Mouse (Mus musculus) T-helper 2 cell (primary cell): ENCODE results near the gene Gm14443.
"Not testable (repeated sequence)": the region's sequence is repeated elsewhere in the genome, so short reads cannot be mapped to it uniquely, and the experiment has no call there.

Experiments used
- in situ Hi-C: fragments of 300-600 bp; cut with MboI, MseI; formaldehyde crosslinking; loops from one replicate; pipeline ENCODE4 v1.15.1; 2025; ENCODE audit warnings: high pct_unique_total_duplicates

The Gm14443 gene

GRCm38 (mm10) chr2:175175401-175176180 is at the start of gene Gm14443:
Gene Gm14443, minus strand, starts transcription at chr2:175175871.
- in situ Hi-C loops = loop anchor here (5.0 to 10.0 kb wide), 2 partner anchors 699 to 817 kb away; no protein-coding TSS in a partner anchor

GRCm38 (mm10) chr2:175206732-175207131 is 31.1 kb upstream of the Gm14443 start, which contains the start of gene Gm14391:
Gene Gm14391, minus strand, starts transcription at chr2:175206917.
- in situ Hi-C loops = not testable (repeated sequence)

- in situ Hi-C loops = loop anchor here (5.0 to 10.0 kb wide), 2 partner anchors 696 to 813 kb away; no protein-coding TSS in a partner anchor
Measured at GRCm38 (mm10) chr2:175179008-175179407, 3.3 kb upstream of the Gm14443 start.

GRCm38 (mm10) chr2:175176312-175176711 is 641 bp upstream of the Gm14443 start:
- in situ Hi-C loops = loop anchor here (5.0 to 10.0 kb wide), 2 partner anchors 698 to 816 kb away; no protein-coding TSS in a partner anchor

GRCm38 (mm10) chr2:175174058-175174457 is 1.6 kb downstream of the Gm14443 start:
- in situ Hi-C loops = loop anchor here (10.0 to 25.0 kb wide), 2 partner anchors 701 to 1838 kb away; partner anchors contain the start of gene Gm14419

- in situ Hi-C loops = loop anchor here (10.0 to 25.0 kb wide), 2 partner anchors 702 to 1839 kb away; partner anchors contain the start of gene Gm14419
Measured at GRCm38 (mm10) chr2:175172906-175173595, 2.6 kb downstream of the Gm14443 start.

GRCm38 (mm10) chr2:175172123-175172522 is 3.5 kb downstream of the Gm14443 start:
- in situ Hi-C loops = loop anchor here (10.0 to 25.0 kb wide), 2 partner anchors 703 to 1840 kb away; partner anchors contain the start of gene Gm14419

GRCm38 (mm10) chr2:175166870-175167269 is 8.8 kb downstream of the Gm14443 start:
- in situ Hi-C loops = loop anchor here (25.0 kb wide), 1 partner anchor 1845 kb away; the partner anchor contains the start of gene Gm14419

- in situ Hi-C loops = loop anchor here (25.0 kb wide), 1 partner anchor 1847 kb away; the partner anchor contains the start of gene Gm14419
Measured at GRCm38 (mm10) chr2:175165110-175165509, 10.6 kb downstream of the Gm14443 start.

GRCm38 (mm10) chr2:175161438-175161837 is 14.2 kb downstream of the Gm14443 start:
- in situ Hi-C loops = loop anchor here (25.0 kb wide), 1 partner anchor 1851 kb away; the partner anchor contains the start of gene Gm14419

- in situ Hi-C loops = loop anchor here (25.0 kb wide), 1 partner anchor 1854 kb away; the partner anchor contains the start of gene Gm14419
Measured at GRCm38 (mm10) chr2:175158642-175159041, 17.0 kb downstream of the Gm14443 start.

- in situ Hi-C loops = loop anchor here (25.0 kb wide), 1 partner anchor 1856 kb away; the partner anchor contains the start of gene Gm14419
Measured at GRCm38 (mm10) chr2:175156696-175157095, 19.0 kb downstream of the Gm14443 start.

- in situ Hi-C loops = not testable (repeated sequence)
Measured at GRCm38 (mm10) chr2:175141993-175142295, 33.7 kb downstream of the Gm14443 start, which contains the start of gene Gm14399. Gene Gm14399, minus strand, starts transcription at chr2:175142012.

GRCm38 (mm10) chr2:175141118-175141992 is 34.3 kb downstream of the Gm14443 start:
- in situ Hi-C loops = not testable (repeated sequence)

- in situ Hi-C loops = not testable (repeated sequence)
Measured at GRCm38 (mm10) chr2:175140624-175141023, 35.0 kb downstream of the Gm14443 start.
